Mouse (Mus musculus) lung, postnatal 14 days (tissue): ENCODE measurements around the gene Prss34.

Source experiments
- DNase-seq: peaks from one replicate; pipeline ENCODE4 v3.0.0; 2021

The Prss34 gene

DNA sequence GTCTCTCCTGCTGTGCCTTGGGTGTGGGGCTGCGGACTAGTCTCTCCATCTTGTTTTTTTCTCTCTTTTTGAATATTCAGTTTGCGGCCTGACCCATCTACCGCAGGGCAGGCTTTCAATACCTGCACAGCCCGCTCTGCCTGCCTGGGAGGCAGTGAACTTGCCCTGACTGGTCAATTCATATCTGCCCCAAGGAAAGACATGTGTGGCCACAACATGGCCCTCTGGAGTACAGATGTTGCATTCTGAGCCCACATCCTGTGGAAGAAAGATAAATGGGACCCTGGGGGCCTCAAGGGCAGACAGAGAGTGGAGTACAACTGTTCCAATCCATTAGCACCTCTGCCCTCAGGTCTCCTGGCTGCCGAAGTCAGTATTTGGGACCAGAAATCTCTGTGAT lies at the start of gene Prss34:
Prss34 (plus strand) TSS at position 301 of the 400 bp plus-strand sequence.
- no peak for DNase-seq

DNA sequence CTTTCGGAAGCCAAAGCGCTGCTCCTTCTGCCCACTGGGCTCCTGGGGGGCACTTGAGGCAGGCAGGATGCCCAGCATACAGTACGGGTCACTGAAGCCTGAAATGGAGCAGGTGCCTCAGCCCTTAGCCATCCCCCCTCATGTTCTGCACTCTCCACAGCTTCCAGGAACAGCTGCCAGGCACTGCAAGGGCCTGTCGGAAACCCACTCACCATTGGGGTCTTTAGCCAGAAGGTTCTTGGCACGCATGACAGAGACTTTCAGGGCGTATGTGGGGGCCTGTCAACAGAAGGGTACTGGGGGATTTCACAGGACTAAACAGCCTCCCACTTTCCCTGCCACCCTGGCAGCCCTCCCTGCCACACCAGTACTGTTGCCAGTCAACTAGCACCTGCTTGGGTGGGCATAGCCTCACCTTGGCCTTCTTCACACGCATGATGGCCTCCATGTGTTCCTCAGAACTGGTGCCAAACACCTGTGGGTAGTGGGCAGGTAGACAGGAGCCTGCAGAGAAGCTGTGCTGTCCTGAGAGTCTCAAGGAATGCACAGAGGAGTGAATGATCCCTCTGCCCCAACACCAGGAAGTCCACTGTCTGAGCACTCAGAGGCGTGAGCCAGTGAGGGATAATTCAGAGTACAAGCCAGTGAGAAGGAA lies 47.9 kb upstream of the Prss34 start:
- DNase-seq, result no peak

DNA sequence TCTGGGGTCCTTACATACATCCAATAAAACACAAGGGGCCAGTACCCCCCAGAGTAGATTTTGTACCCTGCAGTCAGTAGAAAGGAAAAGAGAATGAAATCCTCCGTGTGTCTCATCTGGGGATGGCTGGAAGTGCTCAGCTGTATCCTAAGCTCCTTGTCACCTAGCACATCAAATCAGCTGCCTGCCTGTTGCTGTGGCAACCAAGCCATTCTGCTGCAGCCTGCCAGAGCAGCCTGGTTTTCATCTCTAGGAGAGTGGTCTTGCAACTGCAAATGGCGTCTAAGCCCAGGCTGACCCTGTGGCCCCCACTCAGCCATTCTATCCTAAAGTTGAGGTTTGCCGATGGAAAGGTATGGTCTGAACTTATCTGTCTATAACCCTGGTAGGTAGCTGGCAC lies 45.6 kb upstream of the Prss34 start:
- no peak for DNase-seq

GRCm38 (mm10) chr17:25253760-25254159 lies 44.4 kb upstream of the Prss34 start:
- no peak for DNase-seq

DNA sequence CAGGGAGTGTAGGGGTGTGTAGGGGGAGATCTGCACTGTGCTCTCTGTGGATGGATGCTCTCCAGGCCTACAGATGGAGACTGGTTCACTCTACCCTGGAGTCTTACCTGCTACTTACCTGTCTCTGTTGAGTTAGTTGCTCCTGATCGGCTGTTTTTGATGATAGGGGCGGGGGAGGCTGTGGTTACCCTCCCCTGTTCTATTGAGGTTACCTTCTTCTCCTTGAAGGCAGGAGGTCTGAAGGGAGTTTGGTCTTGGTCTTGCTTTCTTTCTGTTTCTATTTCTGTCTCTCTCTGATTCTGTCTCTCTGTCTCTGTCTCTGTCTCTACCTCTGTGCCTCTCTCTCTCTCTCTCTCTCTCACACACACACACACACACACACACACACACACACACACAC lies 43.1 kb upstream of the Prss34 start:
- DNase-seq, result no peak

- DNase-seq, result peak; percentile 15
These were observed 41.9 kb upstream of the Prss34 start, which contains the start of gene Baiap3 for GRCm38 (mm10) chr17:25256140-25256754. Gene Baiap3, minus strand, starts transcription at chr17:25256364.

- DNase-seq, result no peak
These were observed 40.4 kb upstream of the Prss34 start for GRCm38 (mm10) chr17:25257804-25258261.

DNA sequence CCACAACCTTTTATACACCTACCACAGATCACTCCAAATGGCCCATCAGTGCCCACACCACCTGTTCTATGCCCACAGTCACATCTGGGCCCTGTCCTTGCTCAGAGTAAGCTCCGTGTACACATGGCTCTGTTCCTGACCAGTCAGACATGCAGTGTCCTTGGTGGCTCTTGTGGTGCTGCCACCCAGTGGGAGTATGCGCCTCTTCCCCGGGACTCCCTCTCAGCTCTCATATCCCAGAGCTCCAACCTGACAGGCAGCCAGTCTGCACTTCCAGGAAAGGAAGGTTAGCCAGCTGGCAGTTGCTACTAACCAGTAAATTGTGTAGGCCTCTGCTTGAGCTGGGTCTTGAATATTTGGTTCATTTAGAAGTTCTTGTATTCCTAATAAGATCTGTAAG lies 33.7 kb upstream of the Prss34 start:
- DNase-seq, result no peak

GRCm38 (mm10) chr17:25270795-25271335 lies 27.3 kb upstream of the Prss34 start:
- no peak for DNase-seq

DNA sequence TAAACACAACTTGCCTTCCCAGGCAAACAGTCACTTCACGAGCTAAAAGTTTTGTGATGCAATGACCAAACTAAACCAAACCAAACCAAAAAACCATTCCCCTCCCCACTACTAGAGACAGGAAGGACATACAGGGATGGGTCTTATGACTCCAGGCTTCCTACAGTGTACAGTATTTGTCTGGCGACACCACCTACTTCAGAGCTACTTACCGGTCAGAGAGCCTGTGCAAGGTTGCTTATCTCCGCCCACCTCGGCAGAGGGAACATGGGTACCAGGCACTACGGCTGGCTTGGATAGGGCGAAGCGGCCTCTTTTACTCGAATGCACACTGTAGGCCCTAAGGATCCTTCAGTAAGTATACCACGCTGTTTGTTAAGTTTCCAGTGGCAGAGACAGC lies 25.9 kb upstream of the Prss34 start:
- peak; percentile 23 for DNase-seq

- peak; percentile 88 for DNase-seq
These were observed 25.1 kb upstream of the Prss34 start for GRCm38 (mm10) chr17:25272951-25273705.

- DNase-seq, result peak; percentile 94
These were observed 24.3 kb upstream of the Prss34 start for GRCm38 (mm10) chr17:25273706-25274501.

GRCm38 (mm10) chr17:25274571-25275346 lies 23.4 kb upstream of the Prss34 start, which contains the start of gene Ube2i:
Gene Ube2i, minus strand, starts transcription at chr17:25274622.
- DNase-seq, result no peak

- DNase-seq, result no peak
These were observed 22.4 kb upstream of the Prss34 start for GRCm38 (mm10) chr17:25275833-25276232.

GRCm38 (mm10) chr17:25282133-25282532 lies 16.1 kb upstream of the Prss34 start:
- DNase-seq, result peak; percentile 71

DNA sequence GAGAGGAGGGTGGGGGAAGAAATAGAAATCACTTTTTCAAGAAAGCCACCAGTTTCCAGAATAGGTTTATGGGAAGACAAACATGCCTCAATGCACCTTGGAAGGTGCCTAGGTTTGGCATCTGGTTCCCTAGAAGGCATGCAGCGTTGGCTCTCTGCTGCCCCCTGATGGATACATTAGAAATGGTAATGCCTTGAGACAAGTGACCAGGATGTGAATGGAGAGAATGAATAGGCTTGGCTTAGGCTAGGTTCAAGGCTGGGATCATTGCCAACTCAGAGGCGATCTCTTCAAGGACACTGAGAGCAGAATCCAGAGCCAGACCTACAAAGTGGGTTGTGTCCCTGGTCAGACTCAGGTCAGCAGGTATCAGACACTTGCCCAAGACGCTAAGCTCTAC lies 13.2 kb upstream of the Prss34 start:
- DNase-seq, result peak; percentile 81

- DNase-seq, result peak; percentile 49
These were observed 9.4 kb upstream of the Prss34 start for GRCm38 (mm10) chr17:25288842-25289241.

DNA sequence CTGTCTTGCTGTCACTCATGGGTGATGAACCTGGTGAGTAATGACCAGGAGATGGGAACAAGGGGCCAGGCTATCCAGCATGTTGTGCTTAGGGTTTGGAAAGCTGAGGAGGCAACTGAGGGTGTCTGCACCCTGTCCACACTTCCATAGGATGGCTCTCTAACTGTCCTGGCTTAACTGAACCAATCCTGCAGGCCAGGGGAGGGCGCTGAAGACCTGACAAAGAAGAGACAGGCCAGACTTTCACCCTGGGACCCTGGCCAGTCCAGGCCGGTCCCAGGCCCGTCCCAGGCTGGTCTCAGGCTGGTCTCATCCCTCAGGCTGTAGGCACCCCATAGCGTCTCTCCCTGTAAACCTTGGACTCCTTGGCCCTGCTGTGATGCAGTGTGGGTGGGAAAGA lies 7.8 kb upstream of the Prss34 start:
- DNase-seq, result no peak

DNA sequence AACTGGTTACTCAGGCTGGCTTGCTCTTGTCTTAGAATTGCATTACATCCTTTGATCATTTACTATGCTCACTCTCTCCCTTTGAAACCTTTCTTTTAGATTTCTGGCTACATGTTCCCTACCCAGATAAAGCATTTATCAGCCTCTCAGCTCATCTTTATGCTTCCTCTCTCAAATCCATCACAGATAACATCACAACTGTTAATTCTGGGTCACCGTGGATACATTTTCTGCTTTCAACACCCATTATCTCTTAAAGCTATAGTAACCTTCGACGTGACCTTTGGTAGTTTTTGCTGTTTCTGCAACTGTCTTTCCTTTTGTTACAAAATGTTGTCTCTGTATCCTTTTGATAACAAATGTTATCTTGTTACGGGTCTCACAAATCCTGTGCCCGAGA lies 4.7 kb upstream of the Prss34 start:
- no peak for DNase-seq

DNA sequence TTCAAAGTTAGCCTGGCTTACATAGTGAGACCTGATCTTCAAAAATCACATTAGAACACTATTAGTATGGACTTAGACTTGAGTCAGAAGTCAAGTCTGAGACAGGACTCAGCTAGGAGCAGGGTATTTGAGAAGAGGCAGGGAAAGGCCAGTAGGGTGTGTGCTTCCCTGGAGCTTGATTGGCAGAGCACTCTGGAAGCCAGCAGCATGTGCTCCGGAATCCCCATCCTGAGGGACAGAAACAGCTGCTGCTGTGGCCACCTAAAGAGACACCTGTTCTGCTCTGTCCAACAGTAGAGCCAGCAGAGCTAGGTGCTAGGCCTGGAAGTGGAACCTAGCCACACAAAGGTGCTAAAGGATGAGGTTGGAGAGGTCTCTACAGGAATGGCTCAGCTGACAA lies 4.1 kb upstream of the Prss34 start:
- no peak for DNase-seq

GRCm38 (mm10) chr17:25308346-25308745 lies 10.2 kb downstream of the Prss34 start, which contains the start of gene Prss28:
Gene Prss28, plus strand, starts transcription at chr17:25308646.
- DNase-seq, result no peak

GRCm38 (mm10) chr17:25318354-25318753 lies 20.2 kb downstream of the Prss34 start, which contains the start of gene Prss29:
Gene Prss29, plus strand, starts transcription at chr17:25318654.
- DNase-seq, result no peak
